Mouse (Mus musculus) megakaryocyte, embryonic 14.5 days (primary cell): ENCODE results near the gene Slc44a4.

Experiments used
- FLI1 ChIP-seq: IDR thresholded peaks from 2 replicates; pipeline ENCODE4 v1.6.1; 2012; ENCODE audit warnings: low read length, inconsistent platforms, mixed read lengths
- GATA1 ChIP-seq: IDR thresholded peaks from 3 replicates; pipeline ENCODE4 v1.6.1; 2012; ENCODE audit warnings: mixed read lengths, low read length, inconsistent platforms, borderline replicate concordance

GRCm38 (mm10) chr17:34941344-34942041 is 27.2 kb downstream of the Slc44a4 start:
- TF ChIP-seq GATA1 (no peak), FLI1 (no peak)
